11 mouse cellular contexts compared by ENCODE assay signal in genomic region chr5:65561125-65561893, GRCm38 (mm10). TPM values are rescaled to one million over a fixed set of nuclear protein-coding genes. Genes with fewer than 3 reads are reported as not detected.
DNase-seq lines count a peak whose midpoint lies in the region; ATAC-seq and TF ChIP-seq lines count a peak whose summit lies in the region.
"Had no signal": no experiment of that assay in that cellular context is flagged by ENCODE, and none has a peak within 500 bp of the region (broad histone marks: within the 10 kb centered on the region; RNA-seq: fewer than 3 reads in every experiment).

No protein-coding gene starts in this region.

- H3K9me3 ChIP-seq in intestine, embryonic 14.5 days (ENCODE audit: control insufficient read depth, low read length): no peaks in the 10 kb centered on the region
- H3K9me3 ChIP-seq in intestine, postnatal 0 days (ENCODE audit: control insufficient read depth): no peaks in the 10 kb centered on the region
- no peaks in the 10 kb centered on the region for H3K9me3 ChIP-seq in ES-E14 (ENCODE audit: control insufficient read depth, insufficient read depth, low read depth, low read length)
- H3K9me3 ChIP-seq: embryonic facial prominence, embryonic 12.5 days; limb, embryonic 15.5 days had no signal

- H3K9ac ChIP-seq in intestine, embryonic 14.5 days (ENCODE audit: low read length): no peak overlapping the region
- H3K9ac ChIP-seq in intestine, postnatal 0 days (ENCODE audit: low read depth, low read length): no peak overlapping the region
- H3K9ac ChIP-seq in ES-E14 (ENCODE audit: insufficient read depth, low read depth, low read length, poor library complexity, severe bottlenecking): no peak overlapping the region
- H3K9ac ChIP-seq: embryonic facial prominence, embryonic 12.5 days; limb, embryonic 15.5 days had no signal

- H3K36me3 ChIP-seq in intestine, embryonic 14.5 days (ENCODE audit: control insufficient read depth, insufficient read depth, low read length): peaks cover 5% of the 10 kb centered on the region; the same call in 1 of the 2 replicates
- no peaks in the 10 kb centered on the region for H3K36me3 ChIP-seq in intestine, postnatal 0 days (ENCODE audit: control insufficient read depth, insufficient read depth)
- no peaks in the 10 kb centered on the region; the same call in 1 of the 2 replicates for H3K36me3 ChIP-seq in ES-E14 (ENCODE audit: control insufficient read depth, insufficient read depth, low read length, poor library complexity, severe bottlenecking)

- no peaks in the 10 kb centered on the region for H3K27me3 ChIP-seq in intestine, embryonic 14.5 days (replicated peaks; ENCODE audit: control insufficient read depth, insufficient read depth, low read length)
- H3K27me3 ChIP-seq in intestine, postnatal 0 days (replicated peaks; ENCODE audit: control insufficient read depth, insufficient read depth, low read length): no peaks in the 10 kb centered on the region
- no peaks in the 10 kb centered on the region for H3K27me3 ChIP-seq in cerebellum, adult 2 months (ENCODE audit: control insufficient read depth, insufficient read depth, low read length)
- H3K27me3 ChIP-seq: embryonic facial prominence, embryonic 12.5 days; limb, embryonic 15.5 days had no signal

- no peak for TF ChIP-seq POLR2A in cerebellum, adult 2 months (IDR thresholded peaks at IDR 0.05; ENCODE audit: borderline replicate concordance, insufficient read depth, low read length)

- in situ Hi-C loops in ES-E14 (cut with MboI; ENCODE audit: low sequenced_read_pairs in 2 of 2, unreplicated experiment in 2 of 2): no loop called here

- H3K4me2 ChIP-seq in intestine, embryonic 14.5 days (ENCODE audit: low read length): no peak overlapping the region
- no peak overlapping the region for H3K4me2 ChIP-seq in intestine, postnatal 0 days (replicated peaks; ENCODE audit: low read depth)
- H3K4me2 ChIP-seq: embryonic facial prominence, embryonic 12.5 days; limb, embryonic 15.5 days had no signal

- 49% methylated on average over 20 of the region's 20 CpGs for WGBS in intestine, embryonic 14.5 days
- WGBS in intestine, postnatal 0 days: 55% methylated on average over 17 of the region's 20 CpGs
- 16% methylated on average over 20 of the region's 20 CpGs for WGBS in cerebellum, adult 2 months

- no peak for TF ChIP-seq CTCF in intestine, postnatal 0 days (IDR thresholded peaks at IDR 0.05; ENCODE audit: low read depth)
- no peak for TF ChIP-seq CTCF in cerebellum, adult 2 months (IDR thresholded peaks at IDR 0.05; ENCODE audit: borderline replicate concordance, insufficient read depth, low read depth, low read length)

- H3K4me1 ChIP-seq in intestine, embryonic 14.5 days (replicated peaks; ENCODE audit: control insufficient read depth, insufficient read depth, low read length): no peaks in the 10 kb centered on the region
- H3K4me1 ChIP-seq in intestine, postnatal 0 days (replicated peaks; ENCODE audit: control insufficient read depth, insufficient read depth, low read length): no peaks in the 10 kb centered on the region
- peaks cover 4 to 8% of the 10 kb centered on the region in 2 experiments; a peak in 3 of 4 replicates for H3K4me1 ChIP-seq in ES-E14 (ENCODE audit: control insufficient read depth in 2 of 2, insufficient read depth in 2 of 2, low read length in 2 of 2, poor library complexity in 1 of 2)
- no peaks in the 10 kb centered on the region; the same call in 1 of the 2 replicates for H3K4me1 ChIP-seq in cerebellum, adult 2 months (ENCODE audit: control insufficient read depth, insufficient read depth, low read length)
- H3K4me1 ChIP-seq: embryonic facial prominence, embryonic 12.5 days; limb, embryonic 15.5 days had no signal

- no peak overlapping the region for H3K4me3 ChIP-seq in intestine, embryonic 14.5 days (ENCODE audit: low read depth, low read length)
- no peak overlapping the region for H3K4me3 ChIP-seq in intestine, postnatal 0 days (ENCODE audit: low read depth, low read length)
- H3K4me3 ChIP-seq in ES-E14 (ENCODE audit: insufficient read depth in 1 of 2, low read depth in 1 of 2, low read length in 2 of 2, poor library complexity in 1 of 2, severe bottlenecking in 1 of 2): peak overlapping the region; percentile 3 to 4; a peak in 2 of 4 replicates
- no peak overlapping the region for H3K4me3 ChIP-seq in cerebellum, adult 2 months (replicated peaks; ENCODE audit: insufficient read depth, low read depth, low read length)
- H3K4me3 ChIP-seq: embryonic facial prominence, embryonic 12.5 days; limb, embryonic 15.5 days had no signal

- DNase-seq in intestine, embryonic 14.5 days (ENCODE audit: low spot score): peak; percentile 52
- DNase-seq in ES-E14 (ENCODE audit: low read depth, low spot score): peak; percentile 71
- DNase-seq in cerebellum, adult 2 months: peak; percentile 25 to 43
- DNase-seq in natural killer cell, adult 2 months (ENCODE audit: low spot score in 2 of 2): no peak
- DNase-seq in urinary bladder, postnatal 10 days (ENCODE audit: low spot score): no peak
- no peak for DNase-seq in right cerebral cortex, postnatal 14 days
- DNase-seq: heart, postnatal 36 days had no signal

- H3K27ac ChIP-seq in intestine, embryonic 14.5 days (ENCODE audit: low read depth): no peak overlapping the region
- no peak overlapping the region for H3K27ac ChIP-seq in intestine, postnatal 0 days (ENCODE audit: low read depth, low read length)
- H3K27ac ChIP-seq in ES-E14 (ENCODE audit: insufficient read depth, low read depth, low read length, poor library complexity, severe bottlenecking): peak overlapping the region; percentile 17; the same call in 1 of the 2 replicates
- H3K27ac ChIP-seq in cerebellum, adult 2 months (ENCODE audit: insufficient read depth, low read length): no peak overlapping the region
- H3K27ac ChIP-seq: embryonic facial prominence, embryonic 12.5 days; limb, embryonic 15.5 days had no signal

- ATAC-seq in intestine, embryonic 14.5 days (replicated peaks; ENCODE audit: low FRiP score, low TSS enrichment, low read depth): no peak
- ATAC-seq in intestine, postnatal 0 days: no peak
- peak; percentile 20; the same call in 1 of the 2 replicates for ATAC-seq in megakaryocyte progenitor cell, adult 5-6 weeks (replicated peaks; ENCODE audit: poor library complexity)

TF ChIP-seq in ES-E14, 5 proteins besides CTCF, POLR2A, EP300 and RAD21:
- TF ChIP-seq CHD2 (IDR thresholded peaks at IDR 0.05; ENCODE audit: low read depth, low read length) (no peak), ZC3H11A (IDR thresholded peaks at IDR 0.05; ENCODE audit: borderline replicate concordance, low read depth, low read length) (no peak), HCFC1 (IDR thresholded peaks at IDR 0.05; ENCODE audit: borderline replicate concordance, insufficient read depth, low read length) (no peak), ZNF384 (IDR thresholded peaks at IDR 0.05; ENCODE audit: low read depth, low read length) (no peak), MAFK (IDR thresholded peaks at IDR 0.05; ENCODE audit: insufficient read depth, low read depth, low read length) (no peak)

RNA-seq across cellular contexts. Expression of gene Ube2k, which starts 24.3 kb away (rescaled TPM):
- 123 and 124 TPM in 2 replicates for polyA plus RNA-seq in intestine, embryonic 14.5 days (2014; fragmentation: Nextera tagmentation; extraction: Ambion mirVana)
- polyA plus RNA-seq in intestine, postnatal 0 days (2015; fragmentation: Nextera tagmentation; extraction: Ambion mirVana): 102 and 111 TPM in 2 replicates
- 77.1 and 101 TPM in 2 replicates for total RNA-seq in ES-E14 (2012; rRNA removed)
- 99.9 and 110 TPM in 2 replicates for polyA plus RNA-seq in cerebellum, adult 2 months (2012; rRNA removed)
- 150 TPM in 2 replicates for total RNA-seq in megakaryocyte progenitor cell, adult 5-6 weeks (2015)
- total RNA-seq in megakaryocyte progenitor cell, adult 5-6 weeks (2017): 32.9 and 45.7 TPM in 2 replicates

RNA-seq across cellular contexts. Expression of gene Smim14, which starts 24.3 kb away (rescaled TPM):
- polyA plus RNA-seq in intestine, embryonic 14.5 days (2014; fragmentation: Nextera tagmentation; extraction: Ambion mirVana): 109 and 111 TPM in 2 replicates
- polyA plus RNA-seq in intestine, postnatal 0 days (2015; fragmentation: Nextera tagmentation; extraction: Ambion mirVana): 250 and 257 TPM in 2 replicates
- 18.9 and 23.5 TPM in 2 replicates for total RNA-seq in ES-E14 (2012; rRNA removed)
- polyA plus RNA-seq in cerebellum, adult 2 months (2012; rRNA removed): 132 and 147 TPM in 2 replicates
- total RNA-seq in megakaryocyte progenitor cell, adult 5-6 weeks (2015): 142 and 144 TPM in 2 replicates
- 83.0 and 86.5 TPM in 2 replicates for total RNA-seq in megakaryocyte progenitor cell, adult 5-6 weeks (2017)

Comparison
In these comparisons a context has a peak if more than half of its experiments do, and no peak if none do; other contexts are left out.
1. DNase-seq: peak in intestine, embryonic 14.5 days (single experiment), ES-E14 (single experiment) and cerebellum, adult 2 months (2 of 2); none in natural killer cell, adult 2 months (0 of 2), urinary bladder, postnatal 10 days (single experiment) and right cerebral cortex, postnatal 14 days (single experiment).
2. H3K4me3 ChIP-seq: peak in ES-E14 (2 of 2); none in intestine, embryonic 14.5 days (single experiment), intestine, postnatal 0 days (single experiment) and cerebellum, adult 2 months (single experiment).